Mouse (Mus musculus) megakaryocyte, embryonic 14.5 days (primary cell): ENCODE data around the gene Apba3.

ENCODE experiments used
- FLI1 ChIP-seq: IDR thresholded peaks from 2 replicates; pipeline ENCODE4 v1.6.1; 2012; ENCODE audit warnings: low read length, inconsistent platforms, mixed read lengths
- GATA1 ChIP-seq: IDR thresholded peaks from 3 replicates; pipeline ENCODE4 v1.6.1; 2012; ENCODE audit warnings: mixed read lengths, low read length, inconsistent platforms, borderline replicate concordance

GRCm38 (mm10) chr10:81297845-81298244, 31.1 kb downstream of the Apba3 start:
- TF ChIP-seq GATA1 (no peak), FLI1 (no peak)
